Mouse (Mus musculus) hindbrain, embryonic 16.5 days (tissue): ENCODE data around the gene Arfip1. TPM values are rescaled to one million over a fixed set of nuclear protein-coding genes. Genes with fewer than 3 reads are reported as not detected.
"Not testable (repeated sequence)": the region's sequence is repeated elsewhere in the genome, so short reads cannot be mapped to it uniquely, and the experiment has no call there.

Experiments
- ATAC-seq: fragments of 200-750 bp; cut with Nextera tagmentation; 2 replicates; pipeline ENCODE4 v1.8.0; 2017; ENCODE audit warnings: moderate TSS enrichment, moderate library complexity
- H3K27ac ChIP-seq: fragments of 300-500 bp; sonication (generic); 2 replicates; pipeline ENCODE4 v1.5.1; 2014; ENCODE audit warnings: low read depth, mild to moderate bottlenecking, control low read depth, low read length, moderate library complexity
- H3K27me3 ChIP-seq: fragments of 300-500 bp; sonication (generic); replicated peaks from 2 replicates; pipeline ENCODE4 v1.6.1; 2014; ENCODE audit warnings: low read length; ENCODE audit not compliant: control insufficient read depth, insufficient read depth
- H3K36me3 ChIP-seq: fragments of 300-500 bp; sonication (generic); 2 replicates; pipeline ENCODE4 v1.6.1; 2014; ENCODE audit warnings: mild to moderate bottlenecking, low read length, moderate library complexity, mixed read lengths; ENCODE audit not compliant: control insufficient read depth, insufficient read depth
- H3K4me1 ChIP-seq: fragments of 300-500 bp; sonication (generic); 2 replicates; pipeline ENCODE4 v1.6.1; 2014; ENCODE audit warnings: low read depth, low read length; ENCODE audit not compliant: control insufficient read depth, insufficient read depth
- H3K4me2 ChIP-seq: fragments of 300-500 bp; sonication (generic); 2 replicates; pipeline ENCODE4 v1.6.1; 2014; ENCODE audit warnings: mild to moderate bottlenecking, low read length, control low read depth, moderate library complexity
- H3K4me3 ChIP-seq: fragments of 300-500 bp; sonication (generic); 2 replicates; pipeline ENCODE4 v1.5.1; 2014; ENCODE audit warnings: mild to moderate bottlenecking, low read length, control low read depth, moderate library complexity
- H3K9ac ChIP-seq: fragments of 300-500 bp; sonication (generic); 2 replicates; pipeline ENCODE4 v1.6.1; 2014; ENCODE audit warnings: low read depth, mild to moderate bottlenecking, control low read depth, low read length, moderate library complexity
- H3K9me3 ChIP-seq: fragments of 300-500 bp; sonication (generic); 2 replicates; pipeline ENCODE4 v1.6.1; 2014; ENCODE audit warnings: mild to moderate bottlenecking, low read length, moderate library complexity; ENCODE audit not compliant: control insufficient read depth
- WGBS: fragments of 180-500 bp; shearing (Covaris S2); extraction: QIAGEN DNeasy Blood & Tissue Kit; methylation state at CpG from one replicate; pipeline ENCODE4 v1.1.7; 2014; 5-methylcytosine and 5-hydroxymethylcytosine counted together
- polyA plus RNA-seq: library from polyadenylated mRNA; unstranded; fragments of >200 nt; fragmentation: Nextera tagmentation; extraction: Ambion mirVana; gene quantifications from 2 replicates; pipeline ENCODE4 v1.2.1, GENCODE M21; 2015

Gene Arfip1
- polyA plus RNA-seq, 1 experiment from 2014 or later: 22.0 TPM

DNA sequence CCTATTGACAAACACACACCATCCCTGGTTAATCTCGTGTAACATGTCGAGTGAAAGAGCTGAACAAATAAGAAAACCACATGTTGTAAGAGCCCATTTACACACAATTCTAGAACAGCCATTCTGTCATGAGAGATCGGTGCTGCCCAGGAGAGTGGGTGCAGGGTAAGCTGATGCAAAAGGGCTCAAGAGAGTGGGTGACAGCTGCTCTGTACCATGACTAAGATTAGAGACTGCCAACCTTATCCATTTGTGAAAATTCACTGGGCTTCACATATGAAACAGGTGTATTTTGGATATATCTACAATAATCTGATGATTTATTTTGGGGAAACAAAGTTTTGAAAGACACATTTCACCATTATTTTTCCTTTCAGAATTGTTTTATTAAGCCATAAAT, 26.6 kb downstream of the Arfip1 start:
- H3K36me3 ChIP-seq: no peaks in the 10 kb centered on the region
- H3K4me3 ChIP-seq: no peak overlapping the region
- H3K4me1 ChIP-seq: no peaks in the 10 kb centered on the region
- no peak for ATAC-seq
- WGBS: 89% methylated on average over 3 of the region's 3 CpGs
- no peaks in the 10 kb centered on the region for H3K27me3 ChIP-seq
- H3K27ac ChIP-seq: no peak overlapping the region
- no peak overlapping the region for H3K9ac ChIP-seq
- H3K4me2 ChIP-seq: no peak overlapping the region
- no peaks in the 10 kb centered on the region for H3K9me3 ChIP-seq

DNA sequence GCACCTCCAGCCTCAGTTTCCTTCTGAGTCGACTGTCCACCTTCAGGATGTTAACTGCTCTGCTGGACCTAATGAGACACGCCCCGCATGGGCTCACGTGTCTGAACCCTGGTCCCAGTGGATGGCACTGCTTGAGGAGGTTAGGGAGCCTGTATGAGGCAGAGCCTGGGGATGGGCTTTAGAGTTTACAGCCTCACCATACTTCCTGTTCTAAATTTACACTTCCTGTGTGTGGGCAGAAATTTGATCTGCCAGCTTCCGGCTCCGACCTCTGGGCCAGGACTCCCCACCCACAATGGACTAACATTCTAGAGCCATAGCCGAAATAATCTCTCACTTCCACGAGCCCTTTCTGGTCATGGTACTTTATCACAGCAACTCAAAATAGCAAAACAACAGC, 35.2 kb downstream of the Arfip1 start:
- Histone ChIP-seq H3K4me2 (no peak overlapping the region), H3K36me3 (no peaks in the 10 kb centered on the region)
- 86% methylated on average over 8 of the region's 8 CpGs for WGBS

DNA sequence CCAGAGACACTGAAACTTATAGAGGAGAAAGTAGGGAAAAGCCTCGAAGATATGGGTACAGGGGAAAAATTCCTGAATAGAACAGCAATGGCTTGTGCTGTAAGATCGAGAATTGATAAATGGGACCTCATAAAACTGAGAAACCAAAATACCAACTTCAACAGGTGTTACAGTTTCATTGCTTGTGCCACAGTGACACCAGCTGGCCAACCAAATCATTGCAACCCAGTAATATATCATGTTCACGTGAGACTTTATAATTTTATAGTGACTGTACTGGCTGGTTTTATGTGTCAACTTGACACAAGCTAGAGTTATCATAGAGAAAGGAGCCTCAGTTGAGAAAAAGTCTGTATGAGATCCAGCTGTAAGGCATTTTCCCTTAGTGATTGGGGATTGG, 40.0 kb downstream of the Arfip1 start:
- not testable (repeated sequence) for H3K36me3 ChIP-seq, H3K4me1 ChIP-seq, ATAC-seq, H3K27me3 ChIP-seq, H3K9me3 ChIP-seq, H3K27ac ChIP-seq, H3K9ac ChIP-seq, H3K4me3 ChIP-seq, H3K4me2 ChIP-seq
- 12% methylated on average over 3 of the region's 3 CpGs for WGBS

More for the DNA sequence above, 35.2 kb downstream of the Arfip1 start:
- Histone ChIP-seq H3K4me3 (no peak overlapping the region), H3K9me3 (no peaks in the 10 kb centered on the region), H3K4me1 (no peaks in the 10 kb centered on the region), H3K27ac (no peak overlapping the region), H3K9ac (no peak overlapping the region), H3K27me3 (no peaks in the 10 kb centered on the region)
- ATAC-seq: no peak

DNA sequence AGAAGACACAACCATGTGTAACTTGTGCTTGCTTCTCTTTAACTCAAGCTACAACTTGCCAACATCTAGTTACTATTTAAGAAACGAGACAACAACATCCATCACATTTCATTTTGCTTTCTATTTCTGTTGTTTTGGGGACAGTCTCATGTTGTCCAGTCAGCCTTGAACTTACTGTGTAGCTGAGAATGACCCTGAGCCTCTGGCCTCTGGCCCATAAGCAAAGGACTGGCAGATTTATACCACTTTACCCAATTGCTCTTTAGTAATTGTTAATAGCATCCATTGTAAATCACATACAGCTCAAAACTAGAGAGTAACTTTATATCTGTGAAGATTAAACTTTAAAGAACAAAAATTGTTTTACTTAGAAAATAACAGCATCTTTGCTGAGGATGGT, 40.5 kb downstream of the Arfip1 start:
- H3K27me3 ChIP-seq: no peaks in the 10 kb centered on the region
- no peaks in the 10 kb centered on the region for H3K9me3 ChIP-seq
- H3K9ac ChIP-seq: no peak overlapping the region
- H3K4me1 ChIP-seq: no peaks in the 10 kb centered on the region
- H3K4me3 ChIP-seq: no peak overlapping the region
- no peak overlapping the region for H3K4me2 ChIP-seq
- no peaks in the 10 kb centered on the region for H3K36me3 ChIP-seq
- no peak for ATAC-seq
- H3K27ac ChIP-seq: no peak overlapping the region
- WGBS: 89% methylated on average over 1 of the region's 1 CpGs

DNA sequence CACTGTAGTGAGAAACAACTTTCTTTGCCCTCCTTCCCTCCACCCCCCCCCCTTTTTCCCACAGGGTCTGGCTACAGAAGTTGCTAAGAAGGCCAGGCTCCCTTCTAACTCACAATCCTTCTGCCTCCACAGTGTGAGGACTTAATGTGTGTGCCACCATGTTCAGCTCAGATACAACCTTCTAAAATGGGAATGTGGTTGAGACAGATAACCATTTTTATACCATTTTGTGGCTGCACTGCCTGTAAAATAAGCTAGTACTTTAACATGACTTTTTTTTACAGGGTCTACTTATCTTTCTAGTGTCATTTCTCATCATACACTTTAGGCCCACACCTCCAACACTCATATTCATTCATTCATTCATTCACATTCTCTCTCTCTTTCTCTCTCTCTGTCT, 41.8 kb downstream of the Arfip1 start:
- H3K4me1 ChIP-seq: no peaks in the 10 kb centered on the region
- H3K4me2 ChIP-seq: no peak overlapping the region
- no peak overlapping the region for H3K4me3 ChIP-seq
- H3K9me3 ChIP-seq: no peaks in the 10 kb centered on the region
- no peaks in the 10 kb centered on the region for H3K27me3 ChIP-seq
- ATAC-seq: no peak
- H3K36me3 ChIP-seq: no peaks in the 10 kb centered on the region
- H3K9ac ChIP-seq: no peak overlapping the region
- H3K27ac ChIP-seq: no peak overlapping the region

DNA sequence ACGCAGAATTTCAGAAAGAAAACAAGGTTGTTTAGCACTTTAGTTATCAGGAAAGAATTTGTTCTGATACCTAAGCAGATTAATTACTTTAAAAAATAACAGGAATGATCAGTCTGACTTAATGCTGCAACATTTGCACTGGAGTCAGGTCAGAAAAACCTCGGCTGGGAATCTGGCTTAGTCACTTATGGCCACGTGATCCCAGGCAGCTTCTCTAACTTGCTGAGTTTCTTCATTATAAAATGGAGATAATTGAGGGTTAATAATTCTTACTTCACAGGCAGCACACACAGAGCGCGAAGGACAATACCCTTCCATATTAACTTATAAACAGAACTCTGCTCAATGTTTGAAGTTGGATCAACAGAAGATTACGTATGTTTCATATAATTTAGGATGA, 45.4 kb downstream of the Arfip1 start:
- Histone ChIP-seq H3K4me2 (no peak overlapping the region), H3K36me3 (no peaks in the 10 kb centered on the region), H3K9me3 (no peaks in the 10 kb centered on the region), H3K27me3 (no peaks in the 10 kb centered on the region), H3K27ac (no peak overlapping the region), H3K4me3 (no peak overlapping the region), H3K4me1 (no peaks in the 10 kb centered on the region), H3K9ac (no peak overlapping the region)
- 76% methylated on average over 6 of the region's 6 CpGs for WGBS
- ATAC-seq: no peak

DNA sequence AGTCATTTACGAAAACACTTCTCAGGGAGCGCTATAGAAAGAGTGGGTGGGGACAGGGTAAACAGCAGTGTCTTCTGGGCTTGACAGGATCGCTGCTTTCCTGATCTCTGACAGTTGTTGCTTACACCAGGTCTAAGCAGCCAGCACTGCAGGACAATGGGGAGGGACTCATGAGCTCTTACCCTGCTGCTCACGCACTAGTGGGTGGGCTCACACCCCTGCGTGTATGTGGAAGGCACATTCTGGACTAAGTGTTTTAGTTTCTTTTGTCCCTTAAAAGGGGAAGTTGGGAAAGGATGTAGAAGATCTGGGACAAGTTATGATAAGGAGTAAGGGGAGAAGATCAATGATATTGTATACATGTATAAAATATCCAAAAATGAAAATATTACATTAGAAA, 49.2 kb downstream of the Arfip1 start:
- Histone ChIP-seq H3K4me1 (no peaks in the 10 kb centered on the region), H3K27me3 (no peaks in the 10 kb centered on the region), H3K27ac (no peak overlapping the region), H3K9me3 (no peaks in the 10 kb centered on the region), H3K4me2 (no peak overlapping the region), H3K4me3 (no peak overlapping the region), H3K9ac (no peak overlapping the region), H3K36me3 (no peaks in the 10 kb centered on the region)
- WGBS: 64% methylated on average over 5 of the region's 5 CpGs
- ATAC-seq: no peak

DNA sequence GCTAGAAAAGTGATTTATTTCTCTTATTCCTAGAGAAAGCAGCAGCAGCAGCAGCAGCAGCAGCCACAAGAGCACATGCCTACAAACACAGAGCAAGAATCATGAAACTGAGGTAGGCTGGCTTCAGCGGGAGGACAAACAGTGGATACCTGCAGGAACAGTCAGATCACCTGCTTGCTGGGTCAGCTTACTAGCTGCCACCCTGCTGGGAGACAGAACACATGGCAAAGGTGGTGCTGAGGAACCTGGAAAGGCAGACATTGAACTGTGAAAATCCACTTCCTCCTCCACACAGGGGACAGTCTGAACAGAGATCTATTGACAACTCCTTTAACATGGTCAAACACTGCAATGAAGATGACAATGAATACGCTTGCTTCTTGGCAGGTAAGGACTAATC, 53.4 kb downstream of the Arfip1 start:
- Histone ChIP-seq H3K4me3 (no peak overlapping the region), H3K9me3 (no peaks in the 10 kb centered on the region), H3K4me1 (no peaks in the 10 kb centered on the region), H3K36me3 (no peaks in the 10 kb centered on the region), H3K27ac (no peak overlapping the region), H3K9ac (no peak overlapping the region; the same call in 1 of the 2 replicates), H3K4me2 (no peak overlapping the region), H3K27me3 (no peaks in the 10 kb centered on the region)
- WGBS: 88% methylated on average over 2 of the region's 2 CpGs
- no peak for ATAC-seq

DNA sequence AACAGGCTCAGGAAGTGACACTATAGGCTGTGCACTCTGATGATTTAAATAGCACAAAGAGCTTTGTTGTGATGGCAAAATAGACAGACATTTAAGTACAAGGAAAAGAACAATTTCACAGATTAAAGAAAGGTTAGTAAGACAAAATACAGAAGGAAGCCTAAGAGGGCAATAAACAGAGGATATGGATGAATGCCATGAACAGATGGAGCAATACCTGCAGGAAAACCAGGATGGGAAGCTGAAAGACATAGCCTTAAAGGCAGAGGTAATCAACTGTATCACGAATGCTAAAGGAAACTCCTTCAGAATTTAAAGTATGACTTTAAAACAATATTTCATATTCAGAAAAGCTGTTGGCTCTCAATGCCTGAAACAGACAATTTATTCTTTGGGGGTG, 57.5 kb downstream of the Arfip1 start:
- Histone ChIP-seq H3K9me3 (no peaks in the 10 kb centered on the region), H3K9ac (no peak overlapping the region), H3K4me1 (no peaks in the 10 kb centered on the region), H3K27ac (no peak overlapping the region), H3K36me3 (no peaks in the 10 kb centered on the region), H3K4me3 (no peak overlapping the region), H3K4me2 (no peak overlapping the region), H3K27me3 (no peaks in the 10 kb centered on the region)
- WGBS: 71% methylated on average over 1 of the region's 1 CpGs
- ATAC-seq: no peak

DNA sequence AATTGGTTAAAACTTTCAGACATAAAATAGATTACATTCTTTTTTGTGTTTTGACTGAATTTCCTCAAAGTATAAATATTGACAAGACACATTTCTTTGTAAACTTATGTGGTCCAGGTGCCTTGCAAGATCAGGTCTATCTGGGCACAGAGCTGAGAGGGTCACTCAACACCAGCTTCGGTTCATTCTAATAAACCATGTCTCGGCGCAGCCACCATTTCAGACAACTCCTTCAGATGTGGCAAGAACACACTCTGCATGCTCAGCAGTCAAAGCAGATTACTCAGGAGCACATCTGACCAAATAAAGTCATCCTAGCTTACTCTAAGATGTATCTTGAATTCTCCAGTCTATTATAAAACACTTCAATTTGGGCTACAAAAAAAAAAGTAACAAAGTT, 66.3 kb downstream of the Arfip1 start:
- H3K4me2 ChIP-seq: no peak overlapping the region
- no peak for ATAC-seq
- no peak overlapping the region for H3K4me3 ChIP-seq
- H3K27ac ChIP-seq: no peak overlapping the region
- 88% methylated on average over 3 of the region's 3 CpGs for WGBS
- no peak overlapping the region for H3K9ac ChIP-seq
- no peaks in the 10 kb centered on the region for H3K36me3 ChIP-seq
- H3K4me1 ChIP-seq: no peaks in the 10 kb centered on the region
- H3K9me3 ChIP-seq: no peaks in the 10 kb centered on the region
- H3K27me3 ChIP-seq: no peaks in the 10 kb centered on the region
